Mouse (Mus musculus) liver (tissue): ENCODE measurements around the gene Chd1.

Source experiments
- DNase-seq: peaks from one replicate; pipeline ENCODE4 v3.0.0-alpha.2; 2020; ENCODE audit warnings: mixed read lengths

The Chd1 gene

DNA sequence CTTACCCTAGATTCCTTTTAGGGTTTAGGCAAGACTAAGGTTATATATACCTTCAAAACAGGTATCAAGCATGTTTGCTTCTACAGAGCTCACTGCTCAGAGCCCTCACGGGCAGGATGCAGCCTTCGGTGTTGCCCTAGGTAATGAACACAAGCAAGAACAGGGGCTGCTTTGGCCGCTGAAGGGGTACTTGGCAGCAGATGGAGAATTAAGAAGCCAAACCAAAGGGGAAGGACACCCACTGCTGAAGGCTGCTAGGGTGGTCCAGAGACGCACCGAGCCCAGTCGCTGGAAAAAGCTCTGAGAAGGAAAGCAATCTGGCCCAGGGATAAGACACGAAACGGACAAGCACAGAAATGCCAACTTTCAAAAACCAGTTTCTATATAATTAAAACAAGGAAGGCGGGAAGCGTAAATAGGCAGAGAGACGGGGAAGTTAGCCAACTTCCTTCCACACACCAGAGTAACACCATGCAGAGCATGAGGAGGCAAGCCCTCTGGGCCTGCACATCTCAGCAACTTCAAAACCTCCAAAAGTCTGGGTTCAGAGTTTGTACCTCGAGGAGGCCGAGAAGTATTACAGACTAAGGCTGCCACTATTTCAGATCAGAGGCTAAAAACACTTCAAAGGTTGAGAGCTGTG lies 107.5 kb downstream of the Chd1 start:
- DNase-seq: no peak

DNA sequence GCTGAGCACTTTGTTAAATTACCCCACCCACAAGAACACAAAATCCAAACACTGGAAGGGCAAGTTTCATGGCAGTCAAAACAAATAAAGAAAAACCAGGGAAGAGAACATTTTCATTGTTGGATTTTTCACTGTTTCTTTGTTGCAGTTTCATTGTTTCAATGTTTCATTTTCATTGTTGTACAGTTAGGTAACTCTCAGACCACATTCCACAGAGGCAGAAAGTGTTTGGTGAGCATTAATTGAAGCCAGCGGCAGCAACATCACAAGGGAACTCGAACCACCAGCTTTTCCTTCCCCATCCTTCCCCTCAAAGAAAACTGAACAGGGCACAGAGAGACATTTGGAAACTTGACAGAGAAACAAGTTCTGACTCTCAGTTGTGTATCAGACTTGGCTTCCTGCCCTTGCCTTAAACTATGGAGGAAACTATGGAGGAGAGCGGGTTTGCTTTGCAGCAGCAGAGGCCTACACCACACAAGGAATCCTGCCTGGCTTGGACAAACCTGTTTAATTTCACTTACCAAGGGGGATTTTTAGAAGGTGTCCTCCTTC lies 109.0 kb downstream of the Chd1 start:
- DNase-seq: no peak

DNA sequence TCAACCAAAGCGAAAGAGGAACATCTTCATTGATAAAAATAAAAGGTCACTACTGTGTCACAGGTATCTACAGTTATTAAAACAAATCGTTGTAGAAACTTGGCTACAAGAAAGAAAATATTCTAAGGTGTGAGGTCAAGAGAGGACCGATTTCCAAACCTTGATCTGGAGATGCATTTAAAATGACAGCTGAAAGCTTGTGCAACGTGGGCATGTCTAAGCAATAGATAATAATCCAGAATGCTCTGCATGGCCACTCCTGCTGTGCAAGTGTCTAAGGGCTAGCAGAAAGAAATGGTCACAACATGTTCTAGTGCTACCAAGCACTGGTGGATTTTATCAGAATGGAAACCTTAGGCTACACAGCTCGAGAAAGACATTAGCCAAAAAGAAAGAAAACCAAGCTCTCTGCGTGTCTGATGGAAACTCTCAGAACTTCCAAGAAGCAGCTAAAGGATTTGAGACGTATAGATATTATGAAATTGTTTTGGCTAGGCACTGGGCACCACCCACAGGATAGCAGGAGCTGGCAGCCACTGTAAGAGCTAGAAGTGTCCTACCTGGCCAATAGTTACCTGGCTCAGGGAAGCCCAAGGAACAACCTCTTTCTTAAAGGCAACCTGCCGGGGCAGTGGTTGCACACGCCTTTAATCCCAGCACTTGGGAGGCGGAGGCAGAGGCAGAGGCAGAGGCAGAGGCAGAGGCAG lies 110.7 kb downstream of the Chd1 start:
- DNase-seq: no peak

DNA sequence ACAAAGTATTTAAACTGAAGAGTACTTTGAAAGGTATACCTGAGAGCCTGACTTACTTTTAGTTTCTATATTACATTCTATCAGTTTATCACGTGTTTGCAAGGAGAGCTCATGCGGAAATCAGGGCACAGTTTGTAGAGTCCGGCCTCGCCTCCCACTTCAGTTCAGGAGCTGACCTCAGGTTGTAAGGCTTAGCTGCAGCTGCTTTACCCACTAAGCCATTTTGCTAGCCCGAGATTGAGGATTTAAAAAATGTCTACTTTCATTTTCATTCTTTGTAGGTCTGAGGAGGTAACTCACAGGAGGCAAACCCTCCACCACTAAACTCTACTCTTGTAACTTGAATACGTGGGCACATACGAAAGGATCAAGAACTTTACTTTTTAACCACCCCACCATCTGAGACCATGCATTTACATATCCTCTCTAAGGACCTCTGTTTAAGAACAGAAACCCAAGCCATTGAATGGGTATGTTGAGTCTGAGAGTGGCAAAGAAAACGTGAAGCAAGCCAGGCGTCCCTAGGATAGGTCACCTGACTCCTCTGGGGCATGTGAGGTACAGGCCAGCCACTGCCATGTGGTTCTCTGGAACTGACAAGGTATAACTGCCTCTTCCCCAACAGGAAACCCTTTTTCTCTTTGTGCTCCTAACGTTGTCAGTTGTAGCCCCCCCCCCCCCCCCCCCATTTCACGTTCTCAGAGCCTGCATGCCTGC lies 111.8 kb downstream of the Chd1 start:
- DNase-seq: no peak

DNA sequence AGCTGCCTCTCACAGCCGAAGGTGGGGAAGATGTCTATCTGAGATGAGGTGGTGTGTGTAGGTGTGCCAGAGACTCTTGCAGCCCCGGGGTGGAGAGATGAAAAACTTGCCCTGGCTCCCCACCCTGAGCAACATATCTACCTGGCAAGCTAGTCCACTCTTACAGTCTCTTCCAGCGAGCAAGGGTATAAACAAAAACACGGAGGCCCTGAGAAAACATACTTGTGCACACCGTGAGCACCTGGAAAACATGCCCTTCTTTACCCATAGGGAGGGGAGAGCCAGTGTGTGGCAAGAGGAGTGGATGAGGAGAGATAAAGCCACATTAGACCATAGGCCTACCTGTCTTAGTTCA lies 112.3 kb downstream of the Chd1 start:
- DNase-seq: no peak

DNA sequence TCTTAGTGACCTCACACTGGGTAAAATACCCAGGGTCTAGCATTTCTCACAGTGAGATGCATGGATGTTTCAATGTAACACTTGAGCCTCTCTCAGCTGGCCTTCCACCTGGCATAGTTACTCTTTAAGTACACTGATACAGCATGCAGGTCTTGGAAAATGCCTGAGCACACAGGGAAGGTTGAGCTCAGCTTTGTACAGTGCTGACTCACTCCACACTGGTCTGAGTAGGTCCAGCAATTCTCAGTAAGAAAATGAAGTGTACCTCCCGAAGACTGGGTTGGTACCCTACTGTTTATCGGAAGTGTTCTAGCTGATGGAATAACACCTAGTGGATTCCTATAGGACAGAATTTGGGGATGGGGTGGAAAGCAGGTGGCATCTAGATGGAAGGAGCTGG lies 112.9 kb downstream of the Chd1 start:
- DNase-seq: no peak

DNA sequence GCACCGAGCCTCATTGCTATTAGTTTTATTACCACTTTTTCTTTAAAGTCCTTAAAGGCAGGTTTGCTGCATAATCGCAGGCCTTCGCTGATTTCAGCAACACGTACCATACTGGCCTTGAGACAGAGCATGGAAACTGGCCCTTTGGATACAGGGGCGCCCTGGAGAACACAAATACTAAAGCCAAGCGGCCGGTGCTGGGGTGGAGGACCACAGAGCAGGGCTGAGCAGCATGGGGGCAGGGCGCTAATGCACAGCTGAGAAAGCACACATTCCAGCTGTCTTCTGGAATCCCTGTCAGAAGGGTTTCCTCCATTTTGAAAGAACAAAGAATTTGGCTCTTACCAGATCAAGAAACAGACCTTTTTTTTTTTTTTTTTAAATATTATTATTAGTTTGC lies 113.6 kb downstream of the Chd1 start:
- DNase-seq: no peak

DNA sequence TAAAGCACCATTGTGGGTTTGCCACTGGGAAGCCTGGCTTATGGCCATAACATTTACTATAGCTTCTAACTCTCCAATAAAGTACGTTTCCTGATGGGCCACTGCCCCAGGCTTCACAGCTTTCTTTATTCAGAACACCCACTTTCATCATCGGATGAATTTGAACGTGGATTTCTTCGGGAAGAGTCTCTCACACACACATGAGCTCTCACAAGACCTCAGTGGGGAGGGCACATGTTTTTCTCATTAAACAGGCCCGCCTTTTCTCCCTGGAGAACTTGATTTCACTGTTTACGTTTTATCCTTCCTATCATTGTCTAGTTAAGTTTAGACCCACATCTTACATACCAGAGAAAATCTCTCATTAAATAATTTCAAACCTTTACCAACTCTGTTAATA lies 115.4 kb downstream of the Chd1 start:
- no peak for DNase-seq

DNA sequence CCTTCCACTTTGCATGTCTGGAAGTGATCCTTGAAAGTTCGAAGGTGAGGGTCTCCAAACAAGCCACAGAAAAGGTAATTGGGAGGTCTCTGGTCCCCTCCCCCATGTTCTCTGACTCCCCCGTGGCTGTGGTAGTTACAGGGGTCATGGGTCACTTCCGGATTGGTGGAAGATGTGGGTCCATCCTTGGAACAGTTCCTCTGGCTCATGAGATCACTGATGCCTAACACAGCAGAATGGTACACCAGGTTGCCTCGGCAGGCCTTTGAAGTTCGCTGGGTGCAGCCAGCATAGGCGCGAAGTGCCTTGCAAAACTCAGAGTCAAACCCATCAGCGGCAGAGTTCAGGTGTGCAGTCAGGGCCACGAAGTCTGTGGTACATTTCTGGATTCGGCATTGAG lies 116.0 kb downstream of the Chd1 start:
- DNase-seq: no peak

DNA sequence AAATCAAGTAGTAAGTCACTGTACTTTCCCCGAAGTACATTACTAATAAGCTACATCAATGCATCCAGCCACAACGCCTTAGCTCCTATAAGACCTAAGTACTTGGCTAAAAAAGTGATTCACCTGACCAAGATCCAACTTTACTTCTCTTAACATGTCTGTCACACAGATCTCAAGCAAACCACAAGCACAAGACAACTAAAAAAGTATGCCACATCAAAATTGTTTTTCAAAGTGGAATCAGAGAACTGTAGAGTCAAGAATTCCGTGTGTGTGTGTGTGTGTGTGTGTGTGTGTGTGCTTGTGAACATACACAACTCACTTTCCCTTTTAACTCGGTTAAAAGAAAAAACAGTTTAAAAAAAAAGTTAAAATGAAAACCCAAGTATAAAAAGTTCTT lies 116.9 kb downstream of the Chd1 start:
- DNase-seq: no peak
